15 mouse cellular contexts compared by ENCODE assay signal in genomic region chr7:80030486-80030885, GRCm38 (mm10).
"Had no signal": no experiment of that assay in that cellular context is flagged by ENCODE, and none has a peak within 500 bp of the region (broad histone marks: within the 10 kb centered on the region; RNA-seq: fewer than 3 reads in every experiment).

No protein-coding gene starts in this region.

- H3K9me3 ChIP-seq: kidney, embryonic 15.5 days; limb, embryonic 10.5 days; limb, embryonic 13.5 days; liver, embryonic 13.5 days; midbrain, embryonic 13.5 days had no signal

- H3K27ac ChIP-seq: kidney, embryonic 15.5 days; limb, embryonic 10.5 days; limb, embryonic 13.5 days; liver, embryonic 13.5 days; midbrain, embryonic 13.5 days; stomach, postnatal 0 days had no signal

- DNase-seq: kidney, adult 11 months; kidney, adult 8-10 months; kidney, postnatal 10 days; kidney, postnatal 4 days; liver, embryonic 13.5 days; lung, adult 2 months; lung, postnatal 14 days; lung, postnatal 4 days; thymus, adult 2 months; thymus, postnatal 36 days had no signal

- H3K4me3 ChIP-seq: kidney, embryonic 15.5 days; limb, embryonic 10.5 days; limb, embryonic 13.5 days; liver, embryonic 13.5 days; midbrain, embryonic 13.5 days had no signal

- H3K27me3 ChIP-seq: kidney, embryonic 15.5 days; limb, embryonic 13.5 days; midbrain, embryonic 13.5 days had no signal

- H3K9ac ChIP-seq: kidney, embryonic 15.5 days; limb, embryonic 13.5 days; liver, embryonic 13.5 days; midbrain, embryonic 13.5 days had no signal

- H3K36me3 ChIP-seq: limb, embryonic 13.5 days; liver, embryonic 13.5 days; midbrain, embryonic 13.5 days had no signal

- ATAC-seq: midbrain, embryonic 13.5 days had no signal

- H3K4me2 ChIP-seq: kidney, embryonic 15.5 days; limb, embryonic 13.5 days; liver, embryonic 13.5 days; midbrain, embryonic 13.5 days had no signal
